Mouse (Mus musculus): ENCODE measurements around the gene Gabra5.

DNA sequence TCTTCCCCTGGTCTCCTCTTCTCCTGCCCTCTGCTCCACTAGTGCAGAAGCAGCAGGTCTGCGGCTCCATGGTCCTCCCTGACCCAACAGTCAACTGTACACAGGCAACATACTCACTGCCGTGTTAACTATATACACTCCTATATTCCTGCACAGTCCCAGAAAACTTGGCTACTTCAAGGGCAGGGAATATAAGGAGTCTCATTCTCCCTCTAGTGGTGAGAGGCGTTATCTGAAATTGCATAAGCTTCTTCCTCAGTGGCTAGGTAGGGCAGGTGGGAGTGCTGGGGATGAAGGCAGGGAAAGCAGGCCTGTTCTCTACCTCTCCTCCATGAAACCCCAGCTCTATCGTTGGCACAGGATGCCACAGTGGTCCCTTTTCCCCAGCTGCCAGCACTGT is 125.7 kb downstream of the Gabra5 start:
- TF ChIP-seq CTCF (IDR thresholded peaks at IDR 0.05; ENCODE audit: insufficient read depth, low read depth, low read length) (no peak), POLR2A (IDR thresholded peaks at IDR 0.05; ENCODE audit: insufficient read depth, low read depth, low read length) (no peak)
